Mouse (Mus musculus): ENCODE results near the gene Sept3.
"Not testable (repeated sequence)": the region's sequence is repeated elsewhere in the genome, so short reads cannot be mapped to it uniquely, and the experiment has no call there.

Sept3 gene

DNA sequence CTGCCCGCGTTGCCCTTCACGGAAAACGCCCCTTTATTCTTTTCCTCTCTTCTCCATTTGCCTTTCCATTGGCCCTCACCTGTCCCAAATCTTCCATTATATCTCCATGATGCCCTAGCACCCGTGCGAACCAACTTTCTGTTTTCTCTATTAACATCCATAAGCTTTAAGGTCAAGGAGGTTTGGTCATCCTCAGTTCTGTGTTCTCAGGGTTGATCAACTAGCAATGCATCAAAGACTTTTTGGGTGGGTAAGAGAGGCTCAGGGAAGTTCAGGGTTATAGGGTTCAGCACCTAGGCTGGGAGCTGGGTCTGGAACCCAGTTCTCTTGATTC lies at the start of gene Sept3:
TSS of gene Sept3 (plus strand) at position 301 of the 334 bp plus-strand sequence.
- in situ Hi-C loops (cut with MboI; ENCODE audit: low pct_unique_long_range_greater_than_20kb in 1 of 2, low sequenced_read_pairs in 2 of 2, unreplicated experiment in 1 of 2): no loop called here

DNA sequence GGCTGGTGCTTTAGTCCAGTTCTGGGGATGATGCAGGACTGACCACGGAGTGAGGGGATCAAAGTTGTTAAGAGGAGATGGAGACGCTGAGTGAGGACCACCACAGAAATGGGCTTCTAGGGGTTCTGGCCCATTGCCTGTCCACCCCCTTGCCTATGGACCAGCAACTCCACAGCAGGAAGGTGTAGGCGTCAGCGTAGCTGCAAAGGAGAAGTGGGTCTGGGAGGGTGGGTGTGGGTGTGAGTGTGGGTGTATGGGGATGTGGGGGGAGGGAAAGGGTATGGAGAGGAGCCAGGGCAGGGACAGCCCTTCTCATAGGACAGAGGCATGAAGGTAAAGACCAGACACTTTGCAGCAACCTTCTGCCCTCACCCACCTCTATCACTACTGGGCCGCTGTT lies 48.9 kb upstream of the Sept3 start:
- in situ Hi-C loops (cut with MboI; ENCODE audit: low pct_unique_long_range_greater_than_20kb in 1 of 2, low sequenced_read_pairs in 2 of 2, unreplicated experiment in 1 of 2): loop anchor here (10.0 kb wide), 2 partner anchors 141 to 161 kb away; partner anchors contain the start of gene Mei1 (in 1 of the 2)

DNA sequence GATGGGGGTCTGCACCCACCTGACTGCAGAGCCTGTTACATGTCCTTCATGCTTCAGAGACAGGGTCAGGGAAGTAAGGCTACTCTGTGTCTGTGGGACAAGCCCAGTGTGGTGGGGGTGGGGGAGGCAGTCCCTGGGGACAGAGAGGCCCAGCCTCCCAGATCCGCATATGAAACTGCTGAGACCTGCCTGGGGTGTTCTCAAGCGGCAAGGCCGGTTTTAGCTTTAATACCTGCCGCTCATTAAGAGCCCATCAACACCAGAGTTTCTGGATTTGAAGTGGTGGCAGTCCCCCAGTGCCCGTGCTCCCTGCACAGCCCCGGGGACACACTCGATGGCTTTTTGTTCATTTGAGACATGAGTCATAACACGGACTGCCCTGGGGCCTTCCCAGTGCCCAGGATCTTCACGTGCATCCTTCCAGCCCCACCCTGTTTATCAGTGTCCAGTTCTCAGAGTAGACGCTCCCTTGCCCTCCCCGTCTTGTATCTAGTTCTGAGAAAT lies 45.1 kb upstream of the Sept3 start:
- in situ Hi-C loops (cut with MboI; ENCODE audit: low pct_unique_long_range_greater_than_20kb in 1 of 2, low sequenced_read_pairs in 2 of 2, unreplicated experiment in 1 of 2): loop anchor here (10.0 kb wide), 3 partner anchors 95 to 165 kb away; partner anchors contain the start of gene Mei1 (in 1 of the 2)

DNA sequence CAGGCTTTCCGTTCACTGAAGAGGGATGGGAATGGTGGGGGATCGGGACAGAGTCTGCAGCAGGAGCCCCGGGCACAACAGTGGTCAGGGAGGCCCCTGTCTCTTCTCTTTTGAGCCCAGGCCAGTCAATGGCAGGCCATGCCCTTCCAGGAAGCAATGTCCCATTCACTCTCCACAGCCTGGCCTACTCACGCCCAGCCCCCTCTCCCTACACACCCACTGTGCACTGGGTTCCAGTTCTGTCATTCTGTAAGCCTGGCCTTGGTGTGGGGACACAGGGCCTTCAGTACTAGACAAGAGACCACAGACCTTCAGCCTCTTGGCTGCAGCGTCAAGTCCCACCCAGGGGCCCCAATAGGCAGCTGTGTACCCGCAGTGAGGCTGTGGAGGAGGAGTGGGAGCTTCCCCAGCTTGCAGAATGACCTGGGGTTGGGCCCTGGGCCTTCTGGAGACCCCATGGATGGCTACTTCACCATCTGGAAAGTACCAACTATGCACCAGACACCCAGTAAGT lies 44.5 kb upstream of the Sept3 start:
- in situ Hi-C loops (cut with MboI; ENCODE audit: low pct_unique_long_range_greater_than_20kb in 1 of 2, low sequenced_read_pairs in 2 of 2, unreplicated experiment in 1 of 2): loop anchor here in 1 of 2 experiments (10.0 kb wide), 1 partner anchor 95 kb away; no protein-coding TSS in a partner anchor

DNA sequence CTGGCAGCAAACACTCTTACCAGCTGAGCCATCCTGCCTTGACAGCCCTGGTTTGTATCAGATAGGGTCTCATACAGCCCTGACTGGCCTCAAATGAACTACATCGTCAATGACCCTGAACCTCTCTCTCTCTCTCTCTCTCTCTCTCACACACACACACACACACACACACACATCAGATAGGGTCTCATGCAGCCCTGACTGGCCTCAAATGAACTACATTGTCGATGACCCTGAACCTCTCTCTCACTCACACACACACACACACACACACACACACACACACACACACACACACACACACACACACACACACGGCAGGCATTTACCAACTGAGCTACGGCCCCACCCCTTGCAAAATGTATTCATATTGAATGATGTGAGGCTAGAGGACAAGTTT lies 43.6 kb upstream of the Sept3 start:
- in situ Hi-C loops (cut with MboI; ENCODE audit: low pct_unique_long_range_greater_than_20kb in 1 of 2, low sequenced_read_pairs in 2 of 2, unreplicated experiment in 1 of 2): loop anchor here in 1 of 2 experiments (10.0 kb wide), 1 partner anchor 96 kb away; no protein-coding TSS in a partner anchor

DNA sequence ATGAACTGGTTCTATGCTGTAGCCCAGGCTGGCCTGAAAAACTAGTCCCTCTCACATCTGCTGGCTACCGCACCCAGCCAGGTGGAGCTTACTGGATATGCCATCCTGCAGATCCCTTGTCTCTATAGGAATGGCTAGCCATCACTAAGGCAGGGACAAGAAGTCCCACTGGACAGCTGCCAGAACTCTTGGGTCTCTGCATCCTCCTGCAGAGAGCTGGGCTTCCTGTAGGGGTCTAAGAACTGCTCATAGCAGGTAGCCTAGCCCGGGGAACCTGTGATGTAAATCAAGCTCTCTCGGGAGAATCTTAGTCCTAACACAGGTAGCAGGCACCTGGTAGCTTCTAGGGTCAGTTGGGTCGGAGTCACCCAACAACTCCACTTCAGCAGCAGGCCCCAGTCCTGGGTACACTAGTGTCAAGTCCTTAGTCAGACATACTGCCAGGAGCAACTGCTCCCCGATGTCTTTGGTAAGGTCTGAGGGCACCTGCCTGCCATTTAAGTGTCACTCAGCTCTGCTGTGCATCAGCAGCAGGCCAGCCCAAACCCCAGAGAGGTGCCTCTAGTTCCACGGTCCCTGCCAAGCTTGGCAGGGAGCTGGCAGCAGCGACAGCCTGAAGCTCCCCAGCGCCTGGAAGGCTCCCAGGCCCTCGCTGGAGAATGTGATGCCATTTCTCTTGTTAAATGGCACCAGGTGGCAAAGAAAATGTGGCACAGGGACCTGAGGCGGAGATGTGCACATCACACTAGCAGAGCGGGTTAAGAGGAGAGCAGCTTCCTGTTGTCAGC lies 42.9 kb upstream of the Sept3 start:
- in situ Hi-C loops (cut with MboI; ENCODE audit: low pct_unique_long_range_greater_than_20kb in 1 of 2, low sequenced_read_pairs in 2 of 2, unreplicated experiment in 1 of 2): loop anchor here in 1 of 2 experiments (10.0 kb wide), 1 partner anchor 97 kb away; no protein-coding TSS in a partner anchor

DNA sequence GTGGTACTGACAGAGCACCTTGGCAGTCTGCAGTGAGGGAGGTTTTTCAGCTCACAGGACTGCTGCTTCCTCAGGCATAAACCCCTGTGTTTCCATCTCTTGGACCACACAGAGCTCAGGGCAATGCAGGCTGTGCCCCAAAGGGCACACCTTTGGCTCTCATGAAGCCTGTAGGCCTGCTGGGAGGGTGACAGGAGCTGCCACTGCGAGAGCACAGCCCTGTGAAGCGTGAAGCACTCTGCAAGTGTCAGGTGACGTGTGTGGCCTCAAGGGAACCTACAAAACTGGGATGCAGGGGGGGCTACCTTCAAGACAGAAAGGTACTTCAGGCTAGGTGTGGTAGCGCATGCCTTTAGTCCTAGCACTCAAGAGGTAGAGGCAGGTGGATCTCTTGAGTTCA lies 42.0 kb upstream of the Sept3 start:
- in situ Hi-C loops (cut with MboI; ENCODE audit: low pct_unique_long_range_greater_than_20kb in 1 of 2, low sequenced_read_pairs in 2 of 2, unreplicated experiment in 1 of 2): loop anchor here in 1 of 2 experiments (10.0 kb wide), 1 partner anchor 98 kb away; no protein-coding TSS in a partner anchor

DNA sequence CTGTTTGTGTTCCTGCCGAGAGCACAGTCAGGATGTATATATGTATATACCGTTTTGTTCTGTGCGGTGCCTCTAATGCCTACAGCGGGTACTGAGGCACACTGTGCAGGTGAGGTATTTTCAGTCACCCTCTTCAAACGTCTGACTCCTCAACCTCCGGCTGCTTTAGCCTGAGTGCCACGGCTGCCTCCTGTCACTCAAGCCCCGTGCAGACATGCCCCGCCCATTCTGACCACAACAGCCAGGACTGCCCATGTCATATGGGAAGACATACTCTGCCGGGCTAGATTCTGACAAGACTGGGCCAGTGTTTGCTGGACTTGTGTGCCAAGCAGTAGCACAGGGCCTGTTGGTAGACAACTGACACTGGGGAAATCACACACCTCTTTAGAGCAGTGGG lies 39.0 kb upstream of the Sept3 start:
- in situ Hi-C loops (cut with MboI; ENCODE audit: low pct_unique_long_range_greater_than_20kb in 1 of 2, low sequenced_read_pairs in 2 of 2, unreplicated experiment in 1 of 2): loop anchor here in 1 of 2 experiments (10.0 kb wide), 1 partner anchor 101 kb away; no protein-coding TSS in a partner anchor

DNA sequence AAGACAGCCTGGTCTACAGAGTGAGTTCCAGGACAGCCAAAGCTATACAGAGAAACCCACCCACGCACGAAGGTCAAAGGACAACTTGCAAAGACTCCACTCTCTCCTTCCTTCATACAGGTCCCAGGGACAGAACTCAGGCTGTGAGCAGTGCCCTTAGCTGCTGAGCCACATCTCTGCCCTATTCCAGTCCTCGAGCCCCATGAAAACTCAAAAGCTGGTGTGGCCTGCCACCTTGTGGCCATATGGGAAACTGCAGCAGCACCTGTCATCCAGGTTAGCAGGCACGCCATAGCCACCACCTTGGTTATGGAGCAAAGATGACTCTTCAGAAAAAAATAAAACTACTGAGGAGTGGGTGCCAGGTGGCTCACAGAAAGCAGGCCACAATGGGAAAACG lies 38.1 kb upstream of the Sept3 start:
- in situ Hi-C loops (cut with MboI; ENCODE audit: low pct_unique_long_range_greater_than_20kb in 1 of 2, low sequenced_read_pairs in 2 of 2, unreplicated experiment in 1 of 2): loop anchor here in 1 of 2 experiments (10.0 kb wide), 1 partner anchor 102 kb away; no protein-coding TSS in a partner anchor

DNA sequence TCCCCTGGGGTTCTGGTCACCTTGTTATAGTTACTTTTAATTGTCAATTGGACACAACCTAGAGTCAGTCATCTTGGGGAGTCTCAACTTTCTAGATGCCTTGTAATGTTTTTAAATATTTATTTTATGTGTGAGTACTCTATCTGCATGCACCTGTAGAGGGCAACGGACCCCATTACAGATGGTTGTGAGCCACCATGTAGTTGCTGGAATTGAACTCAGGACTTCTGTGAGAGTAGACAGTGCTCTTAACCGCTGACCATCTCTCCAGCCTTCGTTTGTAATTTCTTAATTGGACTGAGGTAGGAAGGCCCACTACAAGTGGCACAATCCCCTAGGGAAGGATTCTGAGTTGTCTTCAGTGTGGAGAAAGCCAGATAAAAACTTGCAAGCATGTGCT lies 31.4 kb upstream of the Sept3 start:
- in situ Hi-C loops (cut with MboI; ENCODE audit: low pct_unique_long_range_greater_than_20kb in 1 of 2, low sequenced_read_pairs in 2 of 2, unreplicated experiment in 1 of 2): no loop called here

DNA sequence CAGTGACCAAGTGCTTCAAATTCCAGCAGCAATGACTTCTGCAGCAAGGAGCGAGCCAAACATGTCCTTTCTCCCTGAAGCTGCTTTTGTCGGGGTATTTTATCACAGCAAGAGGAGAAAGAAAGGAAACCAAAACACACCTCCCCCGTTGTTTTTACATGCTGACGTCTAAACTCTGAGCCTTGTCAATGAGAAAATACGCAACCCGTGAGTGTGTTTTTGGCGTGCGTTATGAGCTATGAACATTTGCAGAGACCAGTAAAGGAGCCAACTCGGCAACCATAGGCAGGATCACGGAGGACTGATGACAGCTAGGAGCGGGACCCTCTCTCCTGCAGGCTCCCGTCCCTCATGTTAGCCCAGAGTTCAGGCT lies 31.0 kb upstream of the Sept3 start:
- in situ Hi-C loops (cut with MboI; ENCODE audit: low pct_unique_long_range_greater_than_20kb in 1 of 2, low sequenced_read_pairs in 2 of 2, unreplicated experiment in 1 of 2): no loop called here

DNA sequence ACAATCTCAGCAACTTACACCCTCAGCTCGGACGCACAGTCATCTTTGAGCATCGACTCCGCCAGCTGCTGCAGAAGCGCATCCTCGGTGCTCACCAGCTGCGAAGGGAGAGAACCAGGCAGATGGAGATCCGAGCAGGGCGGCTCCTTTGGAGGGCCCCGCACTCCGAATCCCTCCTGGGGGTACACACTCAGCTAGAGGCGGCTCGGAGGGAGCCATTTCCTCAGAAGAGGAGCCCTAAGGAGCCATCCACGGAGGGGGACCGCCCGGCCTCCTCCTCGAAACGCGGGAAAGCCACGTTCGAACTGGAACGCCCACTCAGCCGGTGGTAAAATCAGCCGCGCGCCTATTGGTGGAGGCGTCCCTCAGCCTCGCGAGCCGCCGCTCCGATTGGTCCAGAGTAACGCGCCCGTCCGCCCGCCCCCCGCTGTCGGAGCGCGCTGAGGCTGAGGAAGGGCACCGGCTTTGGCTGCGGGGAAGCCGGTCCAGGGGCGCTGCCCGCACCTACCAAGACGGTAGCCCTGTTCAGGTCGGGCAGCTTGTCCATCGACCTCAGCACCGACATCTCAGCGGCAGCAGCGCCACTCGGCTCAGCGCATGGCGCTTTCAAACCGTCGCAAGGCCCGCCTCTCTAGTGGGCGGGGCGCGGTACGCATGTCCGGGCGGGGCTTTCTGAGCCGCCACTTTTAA lies 30.4 kb upstream of the Sept3 start, which contains the start of gene Cenpm:
TSS of gene Cenpm (minus strand) at position 634 of the 690 bp plus-strand sequence.
- in situ Hi-C loops (cut with MboI; ENCODE audit: low pct_unique_long_range_greater_than_20kb in 1 of 2, low sequenced_read_pairs in 2 of 2, unreplicated experiment in 1 of 2): no loop called here

DNA sequence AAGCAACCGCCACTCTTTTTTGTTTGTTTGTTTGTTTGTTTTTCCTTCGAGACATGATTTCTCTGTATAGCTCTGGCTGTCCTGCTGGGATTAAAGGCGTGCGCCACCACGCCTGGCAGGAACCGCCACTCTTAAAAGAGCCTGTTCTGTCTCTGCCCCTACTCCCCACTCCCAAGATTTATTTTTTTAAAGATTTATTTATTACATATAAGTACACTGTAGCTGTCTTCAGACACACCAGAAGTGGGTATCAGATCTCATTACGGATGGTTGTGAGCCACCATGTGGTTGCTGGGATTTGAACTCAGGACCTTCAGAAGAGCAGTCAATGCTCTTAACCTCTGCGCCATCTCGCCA lies 29.9 kb upstream of the Sept3 start:
- in situ Hi-C loops (cut with MboI; ENCODE audit: low pct_unique_long_range_greater_than_20kb in 1 of 2, low sequenced_read_pairs in 2 of 2, unreplicated experiment in 1 of 2): not testable (repeated sequence)

DNA sequence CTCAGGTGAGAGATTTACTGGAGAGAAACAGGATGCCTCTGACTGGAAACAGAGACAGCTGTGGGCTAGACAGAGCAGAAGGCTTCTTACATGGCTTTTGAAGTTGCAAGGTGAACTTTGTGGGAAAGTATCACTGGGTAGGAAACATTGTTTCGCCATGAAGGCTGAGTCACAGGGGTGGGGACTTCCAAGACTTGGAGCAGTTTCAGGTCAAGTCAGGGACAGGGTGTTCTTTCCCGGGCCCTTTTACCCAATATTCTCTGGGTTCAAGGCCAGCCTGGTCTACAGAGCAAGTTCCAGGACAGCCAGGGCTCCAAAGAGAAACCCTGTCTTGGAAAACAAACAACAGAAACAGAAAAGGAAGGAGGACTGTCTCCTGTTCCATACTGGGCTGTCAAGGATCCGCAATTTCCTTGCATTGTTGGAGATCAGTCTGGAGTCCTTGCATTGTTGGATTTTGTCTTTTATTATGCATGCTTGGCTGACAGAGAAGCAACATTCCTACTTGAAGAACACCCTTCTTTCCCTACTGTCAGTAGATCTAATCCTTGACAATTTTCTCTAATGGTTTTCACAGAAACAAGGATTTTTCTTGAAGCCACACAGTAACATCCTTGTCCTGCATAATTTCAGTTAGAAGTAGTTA lies 27.4 kb upstream of the Sept3 start:
- in situ Hi-C loops (cut with MboI; ENCODE audit: low pct_unique_long_range_greater_than_20kb in 1 of 2, low sequenced_read_pairs in 2 of 2, unreplicated experiment in 1 of 2): no loop called here

DNA sequence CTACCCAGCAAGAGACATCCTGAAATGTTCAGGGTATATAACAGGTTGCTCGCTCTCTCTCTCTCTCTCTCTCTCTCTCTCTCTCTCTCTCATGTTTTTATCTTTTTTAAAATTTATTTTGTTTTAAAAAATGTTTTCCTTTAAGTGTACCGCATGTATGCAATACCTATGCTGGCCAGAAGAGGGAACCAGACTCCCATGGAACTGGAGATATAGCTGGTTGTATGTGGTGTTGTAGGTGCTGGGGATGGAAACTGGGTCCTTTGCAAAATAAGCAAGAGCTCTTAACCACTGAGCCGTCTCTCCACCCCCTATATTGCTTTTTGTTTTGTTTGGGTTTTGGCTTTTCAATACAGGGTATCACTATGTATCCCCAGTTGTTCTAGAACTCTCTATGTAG lies 23.1 kb upstream of the Sept3 start:
- in situ Hi-C loops (cut with MboI; ENCODE audit: low pct_unique_long_range_greater_than_20kb in 1 of 2, low sequenced_read_pairs in 2 of 2, unreplicated experiment in 1 of 2): no loop called here

DNA sequence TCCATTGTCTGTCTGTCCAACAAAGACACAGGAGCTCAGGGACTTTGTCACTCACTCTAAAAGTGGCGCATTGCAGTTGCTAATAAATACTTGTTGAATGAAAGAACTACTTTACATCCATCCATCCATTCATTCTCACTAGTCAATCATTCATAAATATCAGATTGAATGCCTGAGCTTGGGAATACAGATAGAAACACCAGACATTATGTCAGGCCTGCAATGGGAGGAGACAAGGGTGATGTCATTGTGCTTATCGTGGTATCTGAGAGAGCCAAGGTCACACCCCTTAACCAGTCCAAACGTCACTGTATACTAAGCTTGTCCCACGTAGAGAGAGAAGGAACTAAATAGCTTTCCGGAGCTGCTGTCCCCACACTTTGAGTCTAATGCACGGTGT lies 22.6 kb upstream of the Sept3 start, which contains the start of gene 1500009C09Rik:
TSS of gene 1500009C09Rik (plus strand) at position 301 of the 400 bp plus-strand sequence.
- in situ Hi-C loops (cut with MboI; ENCODE audit: low pct_unique_long_range_greater_than_20kb in 1 of 2, low sequenced_read_pairs in 2 of 2, unreplicated experiment in 1 of 2): no loop called here

DNA sequence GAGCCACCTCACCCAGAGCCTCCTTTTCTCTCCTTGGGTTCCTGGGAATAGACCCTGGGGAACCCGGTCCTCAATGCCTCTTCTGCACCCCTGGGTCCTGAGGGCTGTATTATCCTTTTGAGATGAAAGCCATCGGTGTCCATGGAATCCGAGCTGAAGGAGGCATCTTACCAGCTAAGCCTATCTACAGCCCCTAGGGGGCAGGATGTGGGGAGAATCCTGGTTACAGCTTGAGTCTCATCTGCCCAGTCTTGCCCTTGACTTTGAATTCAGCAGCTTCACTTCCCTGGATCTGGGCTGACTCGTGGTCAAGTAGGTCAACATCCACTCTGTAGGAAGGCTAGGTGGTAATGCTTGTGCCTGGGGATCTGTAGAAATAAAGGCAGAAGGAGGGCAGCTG lies 19.4 kb upstream of the Sept3 start:
- in situ Hi-C loops (cut with MboI; ENCODE audit: low pct_unique_long_range_greater_than_20kb in 1 of 2, low sequenced_read_pairs in 2 of 2, unreplicated experiment in 1 of 2): no loop called here

DNA sequence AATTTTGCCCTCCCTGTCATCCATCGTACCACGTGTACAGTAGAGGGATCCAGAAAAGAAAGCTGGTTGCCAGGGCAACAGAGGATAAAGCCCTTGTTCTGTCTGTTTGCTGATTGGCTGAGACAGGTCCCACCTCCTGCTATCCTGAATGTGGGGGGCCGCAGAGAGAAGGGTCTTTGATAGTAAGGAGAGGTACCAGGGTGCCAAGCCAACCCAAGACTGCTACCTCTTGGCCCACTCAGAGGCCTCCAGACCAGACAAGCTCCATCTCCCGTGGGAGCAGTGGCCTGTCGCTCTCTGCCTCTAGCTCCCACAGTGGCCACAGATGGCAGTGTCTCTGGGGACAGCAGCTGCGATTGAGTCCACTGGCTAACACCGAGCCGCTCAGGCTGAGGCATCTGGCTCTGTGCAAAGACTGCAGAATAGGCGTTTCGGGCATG lies 18.7 kb upstream of the Sept3 start:
- in situ Hi-C loops (cut with MboI; ENCODE audit: low pct_unique_long_range_greater_than_20kb in 1 of 2, low sequenced_read_pairs in 2 of 2, unreplicated experiment in 1 of 2): no loop called here
